Mouse (Mus musculus): ENCODE data around the gene Map1lc3b. TPM values are rescaled to one million over a fixed set of nuclear protein-coding genes. Genes with fewer than 3 reads are reported as not detected.

Gene Map1lc3b
- polyA plus RNA-seq, 1 experiment from 2014 or later, result 205 TPM

DNA sequence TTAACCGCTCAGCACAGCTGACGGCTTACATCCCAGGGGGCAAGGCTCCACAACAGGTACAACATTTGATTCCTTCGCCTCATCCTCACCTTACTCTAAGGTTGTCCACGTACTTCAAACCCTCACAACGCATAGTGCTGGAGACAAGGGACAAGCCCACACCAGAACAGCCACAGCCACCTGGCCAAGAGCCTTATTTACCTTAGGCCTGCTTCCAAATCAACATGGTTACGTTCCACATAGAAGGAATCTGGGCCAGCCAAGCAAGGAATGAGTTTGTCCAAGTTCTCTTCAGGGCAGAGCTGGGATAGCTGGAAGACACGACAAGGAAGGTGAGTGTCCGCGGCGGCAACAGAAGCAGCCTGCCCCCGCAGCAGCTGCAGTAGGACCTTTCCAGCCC is 19.8 kb downstream of the Map1lc3b start:
- 92% methylated on average over 11 of the region's 11 CpGs for WGBS
- Histone ChIP-seq H3K27ac (ENCODE audit: low read depth, low read length) (no peak overlapping the region), H3K4me2 (replicated peaks; ENCODE audit: low read depth, low read length) (no peak overlapping the region), H3K36me3 (ENCODE audit: control insufficient read depth, insufficient read depth, low read length) (peaks cover 62% of the 10 kb centered on the region), H3K9me3 (ENCODE audit: control insufficient read depth, low read length) (no peaks in the 10 kb centered on the region), H3K4me3 (ENCODE audit: low read length) (no peak overlapping the region), H3K9ac (ENCODE audit: low read depth, low read length) (no peak overlapping the region), H3K27me3 (ENCODE audit: control insufficient read depth, insufficient read depth, low read length) (no peaks in the 10 kb centered on the region), H3K4me1 (ENCODE audit: control insufficient read depth, insufficient read depth, low read length) (no peaks in the 10 kb centered on the region)
- ATAC-seq (ENCODE audit: low FRiP score, low TSS enrichment), result no peak

GRCm38 (mm10) chr8:121613419-121613818 is 23.3 kb downstream of the Map1lc3b start:
- Histone ChIP-seq H3K27me3 (ENCODE audit: control insufficient read depth, insufficient read depth, low read length) (no peaks in the 10 kb centered on the region), H3K4me1 (ENCODE audit: control insufficient read depth, insufficient read depth, low read length) (no peaks in the 10 kb centered on the region; the same call in 1 of the 2 replicates), H3K9me3 (ENCODE audit: control insufficient read depth, low read length) (no peaks in the 10 kb centered on the region), H3K4me3 (ENCODE audit: low read length) (no peak overlapping the region), H3K36me3 (ENCODE audit: control insufficient read depth, insufficient read depth, low read length) (peaks cover 48% of the 10 kb centered on the region), H3K27ac (ENCODE audit: low read depth, low read length) (no peak overlapping the region), H3K9ac (ENCODE audit: low read depth, low read length) (no peak overlapping the region), H3K4me2 (replicated peaks; ENCODE audit: low read depth, low read length) (no peak overlapping the region)
- no peak for ATAC-seq (ENCODE audit: low FRiP score, low TSS enrichment)

DNA sequence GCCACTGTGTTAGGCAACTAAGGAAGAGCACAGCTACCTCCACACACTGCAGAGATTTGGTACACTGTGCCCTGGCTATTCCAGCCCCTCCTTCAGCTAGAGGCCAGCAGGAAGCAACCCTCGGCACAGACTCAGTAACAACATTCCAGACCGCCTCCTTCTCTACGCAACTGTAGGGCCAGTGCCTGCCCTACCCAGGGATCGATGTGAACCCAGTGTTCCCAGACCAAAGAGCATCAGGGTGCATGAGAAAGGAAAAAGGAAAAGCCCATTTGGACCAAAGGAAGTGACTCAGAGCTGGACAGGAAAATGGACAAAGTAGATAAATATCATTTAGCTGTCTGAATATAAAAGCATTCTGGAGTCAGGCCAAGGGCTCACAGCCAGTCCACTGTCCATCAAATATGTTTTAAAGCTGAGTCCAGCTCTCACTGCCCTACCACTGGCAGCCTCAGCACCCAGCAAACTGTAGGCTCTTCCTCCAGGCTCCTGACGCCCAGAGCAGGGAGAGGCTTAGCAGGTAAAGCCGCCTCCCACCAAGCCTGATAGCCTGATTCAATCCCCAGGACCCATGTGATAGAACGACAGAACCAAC is 29.3 kb downstream of the Map1lc3b start:
- 0 out of 2 replicates have a peak, but pooled peaks have one; percentile 50 for ATAC-seq (ENCODE audit: low FRiP score, low TSS enrichment)
- H3K27ac ChIP-seq (ENCODE audit: low read depth, low read length), result peak overlapping the region; percentile 81; the same call in 1 of the 2 replicates
- no peaks in the 10 kb centered on the region for H3K27me3 ChIP-seq (ENCODE audit: control insufficient read depth, insufficient read depth, low read length)

GRCm38 (mm10) chr8:121620801-121621516 is 30.8 kb downstream of the Map1lc3b start:
- Histone ChIP-seq H3K4me2 (replicated peaks; ENCODE audit: low read depth, low read length) (no peak overlapping the region), H3K27me3 (ENCODE audit: control insufficient read depth, insufficient read depth, low read length) (no peaks in the 10 kb centered on the region), H3K9me3 (ENCODE audit: control insufficient read depth, low read length) (no peaks in the 10 kb centered on the region), H3K27ac (ENCODE audit: low read depth, low read length) (no peak overlapping the region), H3K4me1 (ENCODE audit: control insufficient read depth, insufficient read depth, low read length) (peaks cover 9% of the 10 kb centered on the region; the same call in 1 of the 2 replicates), H3K36me3 (ENCODE audit: control insufficient read depth, insufficient read depth, low read length) (peaks cover 17% of the 10 kb centered on the region), H3K4me3 (ENCODE audit: low read length) (no peak overlapping the region), H3K9ac (ENCODE audit: low read depth, low read length) (no peak overlapping the region)
- 85% methylated on average over 12 of the region's 12 CpGs for WGBS
- ATAC-seq (ENCODE audit: low FRiP score, low TSS enrichment), result no peak

More for the DNA sequence above, 29.3 kb downstream of the Map1lc3b start:
- no peaks in the 10 kb centered on the region for H3K9me3 ChIP-seq (ENCODE audit: control insufficient read depth, low read length)
- 0 out of 2 replicates have a peak overlapping the region, but pooled peaks have one; percentile 12 for H3K9ac ChIP-seq (ENCODE audit: low read depth, low read length)
- 47% methylated on average over 7 of the region's 7 CpGs for WGBS
- H3K36me3 ChIP-seq (ENCODE audit: control insufficient read depth, insufficient read depth, low read length), result peaks cover 22% of the 10 kb centered on the region
- H3K4me2 ChIP-seq (replicated peaks; ENCODE audit: low read depth, low read length), result peak overlapping the region; percentile 24; the same call in 1 of the 2 replicates
- peaks cover 9% of the 10 kb centered on the region; the same call in 1 of the 2 replicates for H3K4me1 ChIP-seq (ENCODE audit: control insufficient read depth, insufficient read depth, low read length)
- H3K4me3 ChIP-seq (ENCODE audit: low read length), result no peak overlapping the region

DNA sequence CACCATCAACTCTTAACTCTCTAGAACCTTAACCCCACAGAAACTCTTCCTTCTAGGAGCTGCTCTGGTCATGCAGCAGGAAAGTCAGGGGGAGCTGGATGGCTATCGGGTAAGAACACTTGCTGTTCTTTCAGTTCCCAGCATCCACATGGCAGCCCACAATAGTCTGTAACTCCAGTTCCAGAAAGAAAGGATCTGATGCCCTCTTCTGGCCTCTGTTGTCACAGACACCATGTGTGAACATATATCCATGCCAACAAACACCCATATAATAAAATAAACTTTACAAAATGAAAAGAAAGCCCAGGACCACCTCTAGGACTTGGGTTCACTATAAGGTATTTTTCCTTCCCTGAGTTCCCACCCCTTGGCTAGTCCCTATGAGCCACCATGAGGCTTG is 31.7 kb downstream of the Map1lc3b start:
- Histone ChIP-seq H3K9ac (ENCODE audit: low read depth, low read length) (no peak overlapping the region), H3K4me3 (ENCODE audit: low read length) (no peak overlapping the region), H3K4me1 (ENCODE audit: control insufficient read depth, insufficient read depth, low read length) (peaks cover 12% of the 10 kb centered on the region; the same call in 1 of the 2 replicates), H3K9me3 (ENCODE audit: control insufficient read depth, low read length) (no peaks in the 10 kb centered on the region), H3K36me3 (ENCODE audit: control insufficient read depth, insufficient read depth, low read length) (peaks cover 23% of the 10 kb centered on the region), H3K27ac (ENCODE audit: low read depth, low read length) (no peak overlapping the region), H3K4me2 (replicated peaks; ENCODE audit: low read depth, low read length) (no peak overlapping the region), H3K27me3 (ENCODE audit: control insufficient read depth, insufficient read depth, low read length) (no peaks in the 10 kb centered on the region)
- no peak for ATAC-seq (ENCODE audit: low FRiP score, low TSS enrichment)
- WGBS, result 61% methylated on average over 1 of the region's 1 CpGs

- Histone ChIP-seq H3K4me2 (replicated peaks; ENCODE audit: low read depth, low read length) (no peak overlapping the region), H3K36me3 (ENCODE audit: control insufficient read depth, insufficient read depth, low read length) (peaks cover 24% of the 10 kb centered on the region), H3K4me1 (ENCODE audit: control insufficient read depth, insufficient read depth, low read length) (peaks cover 12% of the 10 kb centered on the region; the same call in 1 of the 2 replicates), H3K27me3 (ENCODE audit: control insufficient read depth, insufficient read depth, low read length) (no peaks in the 10 kb centered on the region), H3K27ac (ENCODE audit: low read depth, low read length) (no peak overlapping the region), H3K9me3 (ENCODE audit: control insufficient read depth, low read length) (peaks cover 2% of the 10 kb centered on the region; the same call in 1 of the 2 replicates), H3K9ac (ENCODE audit: low read depth, low read length) (no peak overlapping the region), H3K4me3 (ENCODE audit: low read length) (no peak overlapping the region)
- 92% methylated on average over 8 of the region's 8 CpGs for WGBS
- no peak for ATAC-seq (ENCODE audit: low FRiP score, low TSS enrichment)
Measured at GRCm38 (mm10) chr8:121623043-121623442, 32.9 kb downstream of the Map1lc3b start.

DNA sequence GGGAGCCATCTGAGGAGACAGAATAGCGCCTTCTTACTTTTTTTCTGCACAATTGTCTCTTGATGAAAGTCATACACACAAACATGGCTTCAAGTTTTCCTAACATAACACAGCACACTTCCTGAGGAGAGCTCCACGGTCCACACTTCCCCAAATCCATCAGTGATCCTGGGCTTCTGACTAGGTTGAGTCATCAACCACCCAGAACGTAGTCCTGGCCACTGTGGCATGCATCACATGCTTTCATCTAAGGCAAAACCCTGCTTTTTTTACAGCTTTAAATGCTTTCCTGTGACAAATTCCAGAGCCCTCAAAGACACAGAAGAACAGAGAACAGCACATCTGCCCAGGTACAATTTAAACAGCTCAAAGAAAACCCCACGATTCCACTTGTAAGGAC is 38.5 kb downstream of the Map1lc3b start:
- no peak for ATAC-seq (ENCODE audit: low FRiP score, low TSS enrichment)
- no peak overlapping the region for H3K4me2 ChIP-seq (replicated peaks; ENCODE audit: low read depth, low read length)
- peaks cover 25% of the 10 kb centered on the region for H3K36me3 ChIP-seq (ENCODE audit: control insufficient read depth, insufficient read depth, low read length)
- 94% methylated on average over 4 of the region's 4 CpGs for WGBS
- H3K4me1 ChIP-seq (ENCODE audit: control insufficient read depth, insufficient read depth, low read length), result peaks cover 23% of the 10 kb centered on the region
- no peaks in the 10 kb centered on the region for H3K27me3 ChIP-seq (ENCODE audit: control insufficient read depth, insufficient read depth, low read length)
- H3K9ac ChIP-seq (ENCODE audit: low read depth, low read length), result no peak overlapping the region
- H3K9me3 ChIP-seq (ENCODE audit: control insufficient read depth, low read length), result peaks cover 3% of the 10 kb centered on the region; the same call in 1 of the 2 replicates
- H3K27ac ChIP-seq (ENCODE audit: low read depth, low read length), result no peak overlapping the region
- H3K4me3 ChIP-seq (ENCODE audit: low read length), result no peak overlapping the region

DNA sequence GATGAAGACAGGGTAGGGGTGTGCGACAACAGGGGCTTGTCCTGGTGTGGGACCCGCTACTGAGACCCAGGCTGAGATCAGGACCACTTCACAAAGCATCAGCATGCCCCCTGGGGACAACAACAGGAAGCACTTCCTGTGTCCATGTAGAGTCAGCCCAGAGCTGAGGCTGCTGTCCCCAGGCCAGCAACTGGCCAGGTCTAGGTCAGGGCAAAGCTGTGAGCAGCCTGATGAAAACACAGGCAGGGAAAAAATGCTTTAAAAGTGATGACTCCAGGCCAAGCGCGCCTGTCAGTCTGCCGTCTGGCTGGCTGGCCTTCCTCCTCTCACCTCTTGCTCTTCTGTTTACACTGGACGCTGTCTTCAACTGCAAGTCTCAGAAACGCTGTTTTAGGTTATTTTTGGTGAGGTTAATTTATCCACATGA is 41.5 kb downstream of the Map1lc3b start:
- H3K9me3 ChIP-seq (ENCODE audit: control insufficient read depth, low read length), result peaks cover 3% of the 10 kb centered on the region; the same call in 1 of the 2 replicates
- no peak overlapping the region for H3K4me3 ChIP-seq (ENCODE audit: low read length)
- 38% methylated on average over 7 of the region's 7 CpGs for WGBS
- ATAC-seq (ENCODE audit: low FRiP score, low TSS enrichment), result peak; percentile 74
- no peak overlapping the region for H3K4me2 ChIP-seq (replicated peaks; ENCODE audit: low read depth, low read length)
- H3K9ac ChIP-seq (ENCODE audit: low read depth, low read length), result 0 out of 2 replicates have a peak overlapping the region, but pooled peaks have one; percentile 23
- no peaks in the 10 kb centered on the region for H3K27me3 ChIP-seq (ENCODE audit: control insufficient read depth, insufficient read depth, low read length)
- peaks cover 29% of the 10 kb centered on the region for H3K4me1 ChIP-seq (ENCODE audit: control insufficient read depth, insufficient read depth, low read length)
- H3K27ac ChIP-seq (ENCODE audit: low read depth, low read length), result peak overlapping the region; percentile 38; the same call in 1 of the 2 replicates
- H3K36me3 ChIP-seq (ENCODE audit: control insufficient read depth, insufficient read depth, low read length), result peaks cover 18% of the 10 kb centered on the region

- 81% methylated on average over 5 of the region's 5 CpGs for WGBS
- H3K9ac ChIP-seq (ENCODE audit: low read depth, low read length), result no peak overlapping the region
- no peak for ATAC-seq (ENCODE audit: low FRiP score, low TSS enrichment)
- peaks cover 3% of the 10 kb centered on the region; the same call in 1 of the 2 replicates for H3K9me3 ChIP-seq (ENCODE audit: control insufficient read depth, low read length)
- H3K4me3 ChIP-seq (ENCODE audit: low read length), result no peak overlapping the region
- peaks cover 31% of the 10 kb centered on the region for H3K4me1 ChIP-seq (ENCODE audit: control insufficient read depth, insufficient read depth, low read length)
- H3K27me3 ChIP-seq (ENCODE audit: control insufficient read depth, insufficient read depth, low read length), result no peaks in the 10 kb centered on the region
- H3K4me2 ChIP-seq (replicated peaks; ENCODE audit: low read depth, low read length), result no peak overlapping the region
- peaks cover 10% of the 10 kb centered on the region; the same call in 1 of the 2 replicates for H3K36me3 ChIP-seq (ENCODE audit: control insufficient read depth, insufficient read depth, low read length)
- peak overlapping the region; percentile 38; the same call in 1 of the 2 replicates for H3K27ac ChIP-seq (ENCODE audit: low read depth, low read length)
Measured at GRCm38 (mm10) chr8:121632401-121632800, 42.2 kb downstream of the Map1lc3b start.

All from kidney, embryonic 14.5 days (tissue).